Mouse (Mus musculus) forebrain, embryonic 13.5 days (tissue): ENCODE measurements around the gene Ttll5. TPM values are rescaled to one million over a fixed set of nuclear protein-coding genes. Genes with fewer than 3 reads are reported as not detected.

Source experiments
- ATAC-seq: fragments of 200-750 bp; cut with Nextera tagmentation; 2 replicates; pipeline ENCODE4 v1.8.0; 2017
- H3K27ac ChIP-seq: fragments of 300-500 bp; sonication (generic); 2 replicates; pipeline ENCODE4 v1.5.1; 2015; ENCODE audit warnings: inconsistent platforms, mild to moderate bottlenecking, moderate library complexity
- H3K27me3 ChIP-seq: fragments of 300-500 bp; sonication (generic); 2 replicates; pipeline ENCODE4 v1.6.1; 2015; ENCODE audit warnings: mild to moderate bottlenecking, inconsistent platforms
- H3K36me3 ChIP-seq: fragments of 300-500 bp; sonication (generic); 2 replicates; pipeline ENCODE4 v1.6.1; 2015; ENCODE audit warnings: mild to moderate bottlenecking, inconsistent platforms; ENCODE audit not compliant: poor library complexity, severe bottlenecking
- H3K4me1 ChIP-seq: fragments of 300-500 bp; sonication (generic); 2 replicates; pipeline ENCODE4 v1.6.1; 2015; ENCODE audit warnings: inconsistent platforms
- H3K4me2 ChIP-seq: fragments of 300-500 bp; sonication (generic); 2 replicates; pipeline ENCODE4 v1.6.1; 2015; ENCODE audit warnings: inconsistent platforms, mild to moderate bottlenecking, moderate library complexity
- H3K4me3 ChIP-seq: fragments of 300-500 bp; sonication (generic); 2 replicates; pipeline ENCODE4 v1.5.1; 2015; ENCODE audit warnings: mild to moderate bottlenecking, inconsistent platforms
- H3K9ac ChIP-seq: fragments of 300-500 bp; sonication (generic); 2 replicates; pipeline ENCODE4 v1.6.1; 2015; ENCODE audit warnings: mild to moderate bottlenecking, inconsistent platforms
- H3K9me3 ChIP-seq: fragments of 300-500 bp; sonication (generic); replicated peaks from 2 replicates; pipeline ENCODE4 v1.6.1; 2016; ENCODE audit warnings: inconsistent platforms
- WGBS: fragments of 180-500 bp; shearing (Covaris S2); methylation state at CpG from one replicate; pipeline ENCODE4 v1.1.7; 2015; 5-methylcytosine and 5-hydroxymethylcytosine counted together
- polyA plus RNA-seq: library from polyadenylated mRNA; unstranded; fragments of >200 nt; fragmentation: Nextera tagmentation; extraction: Ambion mirVana; gene quantifications from 2 replicates; pipeline ENCODE4 v1.2.1, GENCODE M21; 2015

Gene Ttll5
- polyA plus RNA-seq, 1 experiment from 2014 or later, result 15.2 TPM

DNA sequence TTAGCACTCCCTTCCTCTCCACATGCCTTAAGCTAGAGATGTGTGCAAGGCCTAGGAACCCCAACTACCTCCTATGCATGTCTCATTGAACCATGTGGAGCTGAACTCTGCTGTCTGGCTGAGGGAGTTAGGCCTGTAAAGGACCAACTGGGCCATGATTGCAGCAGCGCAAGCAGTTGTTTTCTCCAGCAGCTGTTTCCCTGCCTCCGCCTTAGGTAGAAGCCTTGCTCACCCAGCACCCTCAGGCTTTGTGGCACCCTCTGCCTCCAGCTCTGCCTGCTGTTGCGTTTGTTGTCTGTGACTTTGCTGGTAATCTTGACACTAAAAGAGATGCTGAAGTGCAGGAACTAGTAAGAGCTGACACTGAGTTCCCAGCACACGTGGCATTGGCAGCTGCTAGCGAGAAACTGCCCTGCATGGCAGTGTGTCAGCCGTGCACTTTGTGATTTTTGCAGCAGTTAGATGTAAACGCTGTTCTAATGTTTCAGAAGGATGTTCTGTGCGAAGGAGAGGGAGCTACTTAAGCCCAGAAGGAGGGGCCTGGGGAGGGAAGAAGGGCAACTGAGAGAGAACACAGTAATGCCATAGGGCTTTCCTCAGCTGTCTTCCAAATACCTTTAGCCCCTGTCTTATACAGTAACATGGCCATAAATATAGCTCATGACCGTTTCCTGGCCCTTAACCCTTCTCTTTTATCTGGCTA, 198.0 kb downstream of the Ttll5 start:
- Histone ChIP-seq H3K4me2 (no peak overlapping the region), H3K4me1 (peaks cover 21% of the 10 kb centered on the region), H3K9ac (no peak overlapping the region), H3K27ac (no peak overlapping the region), H3K36me3 (no peaks in the 10 kb centered on the region), H3K9me3 (no peaks in the 10 kb centered on the region), H3K27me3 (no peaks in the 10 kb centered on the region), H3K4me3 (no peak overlapping the region)
- no peak for ATAC-seq
- 86% methylated on average over 9 of the region's 9 CpGs for WGBS

DNA sequence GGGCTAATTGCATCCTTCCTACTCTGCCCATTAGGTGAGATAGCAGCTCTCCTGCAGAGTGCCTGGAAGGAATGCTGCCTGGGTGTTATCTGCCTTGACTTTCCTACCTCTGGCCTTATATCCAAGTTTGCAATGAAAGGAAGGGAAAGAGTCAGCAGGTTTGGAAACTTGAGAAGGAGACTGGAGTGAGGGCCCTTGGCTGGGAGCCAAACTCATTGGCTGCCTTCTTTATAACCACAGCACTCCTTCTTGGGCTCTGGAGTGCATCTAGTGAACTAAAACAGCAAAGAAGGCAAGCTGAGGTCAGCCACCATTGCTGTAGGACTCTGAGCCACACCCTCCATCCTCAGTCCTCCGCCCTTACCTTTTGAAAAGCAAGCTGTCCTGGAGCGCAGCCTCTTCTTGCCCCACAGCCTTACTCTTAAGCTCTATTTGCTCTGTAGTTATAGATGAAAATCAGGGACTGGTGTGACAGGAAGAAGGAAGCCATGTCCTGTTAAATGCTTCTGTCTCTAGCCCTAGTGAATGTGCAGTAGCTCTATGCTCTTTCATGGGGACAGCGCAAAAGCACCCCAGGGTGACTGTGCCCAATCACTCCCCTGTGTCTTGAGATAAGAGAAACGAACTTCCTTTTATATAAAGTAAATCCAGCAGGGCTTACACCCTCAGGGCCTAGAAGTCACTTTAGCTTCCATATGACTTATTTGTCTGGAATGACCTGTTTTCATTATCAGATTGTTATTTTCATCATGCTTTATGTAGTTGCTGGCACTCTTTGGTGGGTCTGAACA, 198.8 kb downstream of the Ttll5 start:
- Histone ChIP-seq H3K27me3 (no peaks in the 10 kb centered on the region), H3K4me1 (peaks cover 21% of the 10 kb centered on the region), H3K27ac (no peak overlapping the region), H3K9me3 (no peaks in the 10 kb centered on the region), H3K9ac (no peak overlapping the region), H3K4me3 (no peak overlapping the region), H3K4me2 (no peak overlapping the region), H3K36me3 (no peaks in the 10 kb centered on the region)
- ATAC-seq, result no peak
- WGBS, result 89% methylated on average over 4 of the region's 4 CpGs

DNA sequence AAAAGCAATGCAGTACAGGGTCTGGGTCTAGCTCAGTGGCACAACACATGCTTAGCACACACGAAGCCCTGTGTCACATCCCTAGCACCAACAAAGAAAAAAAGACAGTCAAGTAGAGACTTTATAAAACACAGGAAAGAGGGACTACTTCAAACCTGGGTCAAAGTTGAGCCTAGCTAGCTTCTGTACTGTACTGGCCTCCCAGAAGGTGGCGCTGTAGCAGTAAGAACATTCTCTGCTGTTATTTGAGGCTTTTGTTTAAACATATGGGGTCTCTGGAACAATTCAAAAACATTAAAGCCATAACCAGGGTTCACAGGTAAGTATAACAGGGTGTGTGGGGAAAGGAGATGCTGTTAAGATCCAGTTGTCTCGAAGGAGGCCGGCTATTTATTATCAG, 200.0 kb downstream of the Ttll5 start:
- Histone ChIP-seq H3K27me3 (no peaks in the 10 kb centered on the region), H3K4me1 (peaks cover 21% of the 10 kb centered on the region), H3K9me3 (no peaks in the 10 kb centered on the region), H3K4me3 (no peak overlapping the region), H3K27ac (no peak overlapping the region), H3K36me3 (no peaks in the 10 kb centered on the region), H3K4me2 (no peak overlapping the region), H3K9ac (no peak overlapping the region)
- no peak for ATAC-seq
- 49% methylated on average over 4 of the region's 4 CpGs for WGBS

DNA sequence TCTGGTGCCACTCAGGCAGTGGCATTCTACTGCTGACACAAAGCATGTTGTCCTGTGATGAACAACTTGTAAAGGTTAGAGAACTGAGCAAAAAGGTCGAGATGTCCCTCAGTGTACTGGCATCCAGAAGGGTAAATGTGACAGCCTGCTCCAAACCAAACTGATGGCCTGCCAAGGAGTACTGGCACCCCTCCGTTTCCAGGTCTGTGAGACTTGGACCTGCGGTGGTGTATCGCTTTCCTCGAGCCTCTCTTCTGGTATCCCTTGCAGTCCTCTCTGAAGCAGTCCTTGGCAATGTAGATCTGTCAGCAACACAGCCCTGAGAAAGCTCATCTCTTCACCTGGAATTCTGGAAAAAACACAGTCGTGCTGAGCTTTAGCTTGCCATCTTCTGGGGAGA, 201.0 kb downstream of the Ttll5 start:
- 88% methylated on average over 6 of the region's 6 CpGs for WGBS
- Histone ChIP-seq H3K4me1 (peaks cover 21% of the 10 kb centered on the region), H3K27me3 (no peaks in the 10 kb centered on the region), H3K4me2 (no peak overlapping the region), H3K9me3 (no peaks in the 10 kb centered on the region), H3K36me3 (no peaks in the 10 kb centered on the region), H3K27ac (no peak overlapping the region), H3K9ac (no peak overlapping the region), H3K4me3 (no peak overlapping the region)
- no peak for ATAC-seq

DNA sequence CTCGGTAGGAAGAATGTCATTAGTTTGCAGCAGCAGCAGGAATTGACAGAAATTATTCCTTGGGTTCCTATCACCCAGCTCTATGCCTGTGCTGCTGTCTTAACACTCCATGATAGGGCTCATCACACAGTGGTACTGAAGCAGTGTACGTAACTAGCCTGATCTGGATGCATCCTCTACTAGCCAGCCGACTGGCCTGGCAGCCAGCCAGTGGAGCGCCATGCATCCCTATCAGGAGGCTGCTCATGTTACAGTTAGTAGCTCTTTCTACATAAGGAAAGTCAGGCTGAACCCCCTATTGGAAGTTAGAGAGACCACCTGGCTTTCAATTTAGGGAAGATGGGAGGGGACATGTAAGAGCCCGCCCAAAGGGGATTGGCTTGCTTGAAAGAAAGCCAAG, 202.5 kb downstream of the Ttll5 start:
- no peak overlapping the region for H3K27ac ChIP-seq
- H3K4me2 ChIP-seq, result no peak overlapping the region
- H3K4me3 ChIP-seq, result no peak overlapping the region
- H3K9ac ChIP-seq, result no peak overlapping the region
- H3K27me3 ChIP-seq, result no peaks in the 10 kb centered on the region
- peak; percentile 53; the same call in 1 of the 2 replicates for ATAC-seq
- no peaks in the 10 kb centered on the region for H3K9me3 ChIP-seq
- WGBS, result 65% methylated on average over 5 of the region's 5 CpGs
- H3K4me1 ChIP-seq, result peaks cover 21% of the 10 kb centered on the region
- H3K36me3 ChIP-seq, result no peaks in the 10 kb centered on the region

DNA sequence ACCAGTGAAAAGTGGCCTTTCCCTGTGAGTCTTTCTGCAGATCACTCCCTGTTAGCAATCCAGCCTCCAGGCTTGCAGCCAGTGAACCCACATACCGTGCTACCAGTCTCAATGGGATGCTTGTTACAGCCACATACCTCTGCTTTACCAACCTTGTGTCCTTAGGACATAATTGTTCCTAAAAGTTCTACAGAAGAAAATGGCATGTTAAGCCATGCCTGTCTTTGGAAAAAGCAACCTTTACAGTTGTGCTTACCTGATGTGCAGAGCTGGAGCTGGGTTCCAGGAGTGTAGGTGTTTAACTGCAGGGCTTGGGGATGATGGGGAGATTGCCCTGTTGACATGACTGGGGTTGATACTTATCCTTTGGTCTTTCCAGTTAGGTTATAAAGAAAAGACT, 203.3 kb downstream of the Ttll5 start:
- Histone ChIP-seq H3K4me2 (no peak overlapping the region), H3K9ac (no peak overlapping the region), H3K36me3 (no peaks in the 10 kb centered on the region), H3K9me3 (no peaks in the 10 kb centered on the region), H3K27me3 (no peaks in the 10 kb centered on the region), H3K4me3 (no peak overlapping the region), H3K27ac (no peak overlapping the region), H3K4me1 (peaks cover 17% of the 10 kb centered on the region)
- WGBS, result 74% methylated on average over 1 of the region's 1 CpGs
- no peak for ATAC-seq

DNA sequence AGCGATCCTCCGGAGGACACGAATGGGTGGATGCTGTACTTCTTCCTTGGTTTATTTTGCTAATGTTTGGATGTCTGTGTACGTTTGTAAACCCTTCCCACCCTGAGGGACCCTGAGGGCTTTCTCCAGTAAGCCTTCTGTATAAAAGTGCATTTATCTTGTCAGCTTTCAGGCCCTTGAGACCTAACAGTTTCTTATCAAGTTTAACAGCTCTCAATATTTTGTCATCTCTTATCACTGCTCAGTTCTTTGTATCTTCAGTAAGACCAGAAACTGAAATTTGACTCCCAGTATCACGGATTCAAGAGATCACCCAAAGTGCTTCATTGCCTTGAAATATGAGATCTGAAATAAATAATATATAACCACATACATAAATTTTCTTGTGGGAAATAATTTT, 206.5 kb downstream of the Ttll5 start:
- H3K4me3 ChIP-seq, result no peak overlapping the region
- H3K36me3 ChIP-seq, result no peaks in the 10 kb centered on the region
- 90% methylated on average over 5 of the region's 5 CpGs for WGBS

DNA sequence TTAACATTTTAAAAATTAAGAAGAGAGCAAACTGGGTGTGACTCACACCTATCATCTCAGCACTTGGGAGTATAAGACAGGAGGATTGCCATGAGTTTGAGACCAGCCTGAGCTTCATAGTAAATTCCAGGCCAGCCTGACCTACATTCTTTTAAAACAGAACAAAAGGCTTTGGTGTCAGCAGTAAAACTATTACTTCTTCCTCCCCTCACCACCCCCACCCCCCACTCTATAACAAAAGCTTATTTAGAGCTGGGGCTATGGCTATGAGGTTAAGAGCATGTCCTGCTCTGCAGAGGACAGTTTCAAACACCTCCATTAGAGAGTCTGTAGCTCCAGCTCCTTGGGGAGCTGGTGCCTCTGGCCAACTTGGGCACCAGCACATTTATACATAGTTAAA, 211.1 kb downstream of the Ttll5 start:
- Histone ChIP-seq H3K4me1 (peaks cover 17% of the 10 kb centered on the region), H3K4me3 (no peak overlapping the region)

More for the DNA sequence above, 206.5 kb downstream of the Ttll5 start:
- H3K27me3 ChIP-seq, result no peaks in the 10 kb centered on the region
- H3K27ac ChIP-seq, result no peak overlapping the region
- no peak overlapping the region for H3K9ac ChIP-seq
- H3K4me1 ChIP-seq, result no peaks in the 10 kb centered on the region
- no peak for ATAC-seq
- no peak overlapping the region for H3K4me2 ChIP-seq
- H3K9me3 ChIP-seq, result no peaks in the 10 kb centered on the region

DNA sequence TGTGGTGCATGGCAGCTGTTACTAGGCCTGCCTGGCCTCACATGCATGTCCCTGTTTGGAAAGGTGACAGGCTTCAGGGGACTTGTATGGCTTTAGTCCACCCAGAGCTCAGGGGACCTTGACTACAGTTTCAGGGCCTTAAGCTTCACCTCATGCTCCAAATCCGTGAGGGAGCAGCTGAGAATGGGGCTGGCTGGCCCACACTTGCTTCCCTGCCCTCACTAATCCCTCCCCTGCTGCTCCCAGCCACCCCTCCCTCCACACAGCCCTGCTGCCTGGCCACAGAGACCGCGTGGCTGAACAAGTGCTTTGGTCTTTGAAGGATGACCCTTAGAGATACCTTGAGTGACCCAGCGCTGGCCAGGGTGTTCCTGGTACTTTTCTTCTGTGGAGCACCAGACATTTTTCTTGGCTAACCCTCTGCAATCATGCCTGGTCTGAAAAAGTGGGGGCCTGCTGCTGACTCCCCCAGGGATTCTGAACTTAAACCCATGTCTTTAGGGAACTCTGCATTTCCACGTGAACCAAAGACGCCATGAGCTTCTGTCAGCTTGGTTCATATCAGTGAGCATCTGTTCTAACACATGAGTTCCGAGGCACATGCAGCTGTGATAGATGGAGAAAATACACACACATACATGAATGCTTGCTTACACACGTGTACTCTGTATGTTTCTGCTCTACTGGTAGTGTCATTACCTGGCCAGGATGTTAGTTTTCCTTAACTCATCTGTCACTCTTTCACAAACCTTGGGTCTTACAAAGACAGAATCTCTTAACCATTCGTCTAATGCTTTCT, 212.1 kb downstream of the Ttll5 start:
- Histone ChIP-seq H3K4me3 (no peak overlapping the region), H3K9me3 (no peaks in the 10 kb centered on the region), H3K4me2 (no peak overlapping the region), H3K27ac (no peak overlapping the region), H3K9ac (no peak overlapping the region), H3K27me3 (no peaks in the 10 kb centered on the region), H3K4me1 (peaks cover 17% of the 10 kb centered on the region), H3K36me3 (0 out of 2 replicates have a peak, but pooled peaks cover 4% of the 10 kb centered on the region)
- 40% methylated on average over 9 of the region's 9 CpGs for WGBS
- ATAC-seq, result no peak

More for the DNA sequence above, 211.1 kb downstream of the Ttll5 start:
- no peak for ATAC-seq
- Histone ChIP-seq H3K36me3 (no peaks in the 10 kb centered on the region), H3K27me3 (no peaks in the 10 kb centered on the region), H3K9me3 (no peaks in the 10 kb centered on the region), H3K4me2 (no peak overlapping the region), H3K9ac (no peak overlapping the region), H3K27ac (no peak overlapping the region)

DNA sequence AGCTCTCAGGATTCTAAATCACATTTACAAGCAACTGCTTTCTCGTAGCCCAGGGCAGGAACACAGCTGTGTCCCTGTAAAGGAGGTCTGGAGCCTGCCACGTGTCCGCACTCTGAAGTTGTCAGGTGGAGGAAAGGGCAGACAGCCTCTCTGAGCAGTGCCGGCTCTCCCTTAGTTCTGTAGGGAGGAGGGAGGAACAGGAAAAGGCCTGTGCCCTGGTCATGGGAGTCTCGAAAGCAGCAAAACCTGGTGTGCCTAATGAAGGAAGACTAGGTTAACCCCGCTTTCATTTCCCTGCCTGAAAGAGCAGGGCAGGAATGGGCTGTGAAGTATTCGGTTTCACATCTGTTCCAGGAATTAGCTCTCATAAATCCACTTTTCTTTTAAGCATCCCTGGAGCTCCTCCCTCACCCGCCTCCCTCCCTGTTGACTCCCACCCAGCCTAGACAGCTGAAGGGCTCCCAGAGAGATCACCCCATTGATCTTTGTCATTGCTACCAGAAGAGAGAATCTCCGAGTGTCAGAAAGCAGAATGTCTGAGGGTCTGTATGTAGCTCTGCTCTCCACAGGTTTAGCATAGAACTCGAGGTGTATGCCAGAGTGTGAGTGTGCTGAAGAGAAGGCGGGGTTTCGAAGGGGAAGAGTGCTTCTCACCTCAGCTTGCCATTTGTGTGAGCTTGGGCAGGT, 212.9 kb downstream of the Ttll5 start:
- H3K36me3 ChIP-seq, result 0 out of 2 replicates have a peak, but pooled peaks cover 4% of the 10 kb centered on the region
- H3K4me1 ChIP-seq, result peaks cover 17% of the 10 kb centered on the region
- peak overlapping the region; percentile 35; the same call in 1 of the 2 replicates for H3K27ac ChIP-seq
- no peak overlapping the region for H3K9ac ChIP-seq
- ATAC-seq, result no peak
- H3K4me2 ChIP-seq, result no peak overlapping the region
- H3K4me3 ChIP-seq, result no peak overlapping the region
- H3K27me3 ChIP-seq, result no peaks in the 10 kb centered on the region
- H3K9me3 ChIP-seq, result no peaks in the 10 kb centered on the region
- 27% methylated on average over 12 of the region's 12 CpGs for WGBS

DNA sequence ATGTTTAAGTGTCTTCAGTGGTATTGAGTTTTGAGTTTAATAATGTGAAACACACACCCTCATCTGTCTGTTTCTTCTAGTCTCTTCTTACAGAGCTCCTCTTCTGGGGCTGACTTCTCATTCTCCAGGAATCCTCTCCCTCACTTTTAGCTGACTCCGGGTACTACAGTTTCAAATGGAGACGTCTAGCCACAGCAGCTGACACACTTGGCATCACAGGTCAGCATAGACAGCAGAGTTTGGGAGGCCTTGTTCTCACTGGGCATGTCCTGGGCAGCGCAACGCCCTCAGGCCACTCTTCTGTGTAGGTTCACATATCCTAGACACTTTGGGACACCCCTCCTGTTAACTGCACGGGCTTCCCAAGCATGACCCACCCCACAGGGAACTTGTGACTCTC, 214.6 kb downstream of the Ttll5 start:
- no peak overlapping the region for H3K4me3 ChIP-seq
- ATAC-seq, result no peak
- WGBS, result 79% methylated on average over 5 of the region's 5 CpGs
- H3K27me3 ChIP-seq, result no peaks in the 10 kb centered on the region
- H3K4me2 ChIP-seq, result no peak overlapping the region
- no peaks in the 10 kb centered on the region for H3K9me3 ChIP-seq
- H3K9ac ChIP-seq, result no peak overlapping the region
- peaks cover 17% of the 10 kb centered on the region for H3K4me1 ChIP-seq
- peaks cover 12% of the 10 kb centered on the region; the same call in 1 of the 2 replicates for H3K36me3 ChIP-seq
- H3K27ac ChIP-seq, result no peak overlapping the region
